In the genomic region with DNA sequence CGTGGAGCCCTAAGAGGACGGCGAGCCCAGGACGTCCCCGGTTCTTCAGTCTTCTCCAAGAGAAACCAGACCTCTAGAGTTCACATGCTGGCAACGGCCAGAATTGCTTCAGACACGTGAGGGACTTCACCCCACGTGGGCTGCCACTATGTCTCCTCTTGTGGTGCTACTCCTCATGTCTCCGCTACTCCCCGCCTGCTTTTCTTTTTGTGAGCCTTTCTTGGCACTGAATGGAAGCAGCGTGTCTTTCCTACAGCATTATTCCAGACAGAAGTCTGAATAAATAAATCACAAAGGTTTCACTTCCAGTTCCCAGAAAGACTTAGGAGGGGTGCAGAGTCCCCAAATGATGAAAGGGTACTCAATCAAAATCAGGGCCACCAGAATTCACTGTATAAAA, we compare ENCODE assay signal across 34 mouse cellular contexts. TPM values are rescaled to one million over a fixed set of nuclear protein-coding genes. Genes with fewer than 3 reads are reported as not detected.
A peak's percentile ranks its signal among the peaks of the same experiment; 100 is the strongest.
DNase-seq lines count a peak whose midpoint lies in the region; ATAC-seq and TF ChIP-seq lines count a peak whose summit lies in the region.
"Had no signal": no experiment of that assay in that cellular context is flagged by ENCODE, and none has a peak within 500 bp of the region (broad histone marks: within the 10 kb centered on the region; RNA-seq: fewer than 3 reads in every experiment).

No protein-coding gene starts in this region.

- H3K9ac ChIP-seq in heart, embryonic 12.5 days, result no peak overlapping the region
- H3K9ac ChIP-seq: forebrain, embryonic 13.5 days; heart, embryonic 15.5 days; liver, embryonic 14.5 days; neural tube, embryonic 15.5 days had no signal

- no peaks in the 10 kb centered on the region for H3K27me3 ChIP-seq in heart, embryonic 12.5 days (replicated peaks)
- H3K27me3 ChIP-seq: CH12.LX; forebrain, embryonic 13.5 days; heart, embryonic 15.5 days; neural tube, embryonic 15.5 days had no signal

- peak overlapping the region; percentile 11; the same call in 1 of the 2 replicates for H3K4me2 ChIP-seq in heart, embryonic 12.5 days
- H3K4me2 ChIP-seq: forebrain, embryonic 13.5 days; heart, embryonic 15.5 days; neural tube, embryonic 15.5 days had no signal

- 85% methylated on average over 11 of the region's 11 CpGs for WGBS in heart, embryonic 12.5 days

- no peaks in the 10 kb centered on the region for H3K9me3 ChIP-seq in heart, embryonic 12.5 days (replicated peaks)
- H3K9me3 ChIP-seq: forebrain, embryonic 13.5 days; heart, embryonic 15.5 days; neural tube, embryonic 15.5 days had no signal

- H3K4me1 ChIP-seq in heart, embryonic 12.5 days (replicated peaks), result peaks cover 10% of the 10 kb centered on the region

- peaks cover 21% of the 10 kb centered on the region for H3K36me3 ChIP-seq in heart, embryonic 12.5 days

- no peak for TF ChIP-seq CTCF in layer of hippocampus, adult 2 months (conservative IDR thresholded peaks at IDR 0.05)

- no peak for ATAC-seq in heart, embryonic 12.5 days (ENCODE audit: insufficient number of reproducible peaks, low FRiP score)
- ATAC-seq: activated CD4-positive, CD25-positive, alpha-beta regulatory T cell, adult 4 months; forebrain, embryonic 13.5 days; intestine, embryonic 16.5 days had no signal

- H3K27ac ChIP-seq in heart, embryonic 12.5 days (ENCODE audit: poor library complexity, severe bottlenecking), result no peak overlapping the region; the same call in 1 of the 2 replicates
- peak overlapping the region; percentile 80 for H3K27ac ChIP-seq in layer of hippocampus, adult 2 months
- H3K27ac ChIP-seq: forebrain, embryonic 13.5 days; heart, adult 2 months; heart, embryonic 15.5 days; kidney, postnatal 0 days; liver, embryonic 14.5 days; macrophage; neural tube, embryonic 15.5 days had no signal

- peak; percentile 38 for DNase-seq in cerebellum, adult 11-12 months
- DNase-seq in cerebellum, postnatal 4 days (ENCODE audit: low spot score in 2 of 2), result no peak
- DNase-seq in heart, postnatal 14 days, result no peak
- no peak for DNase-seq in layer of hippocampus, adult 2 months (ENCODE audit: low spot score in 2 of 2)
- DNase-seq in layer of hippocampus, adult 9-11 months, result no peak
- peak; percentile 43 for DNase-seq in brain, adult 2 months (ENCODE audit: low read depth, low spot score)
- no peak for DNase-seq in right cerebral cortex, postnatal 4 days
- DNase-seq: adrenal gland, adult 8-10 months; cerebellum, postnatal 25 days; gastrocnemius, postnatal 25 days; kidney, adult 8-10 months; kidney, postnatal 4 days; liver; lung, adult 2 months; lung, postnatal 10 days; midbrain, embryonic 14.5 days; right cerebral cortex, postnatal 25 days; spleen, adult 18-20 months; thymus, adult 2 months; thymus, postnatal 36 days had no signal

- H3K4me3 ChIP-seq in heart, embryonic 12.5 days, result no peak overlapping the region
- no peak overlapping the region for H3K4me3 ChIP-seq in layer of hippocampus, adult 2 months
- H3K4me3 ChIP-seq: forebrain, embryonic 13.5 days; heart, adult 2 months; heart, embryonic 15.5 days; neural tube, embryonic 15.5 days had no signal

- intact Hi-C loops in heart, postnatal 14 days (cut with DNase I), result no loop called here

RNA-seq across cellular contexts. Expression of a gene that starts 2.2 kb away (rescaled TPM):
- 4.7 TPM in 2 replicates for polyA plus RNA-seq in heart, embryonic 12.5 days (2016; fragmentation: Nextera tagmentation; extraction: Ambion mirVana)
- 1 to 10 TPM; 4.4 to 4.7 TPM for total RNA-seq in heart, postnatal 14 days (2021)
- 10 to 100 TPM in 1 of 2 experiments, 1 to 10 TPM in 1; 8.3 to 10.6 TPM for total RNA-seq in layer of hippocampus, adult 2 months (2021)

RNA-seq across cellular contexts. Expression of a gene that starts 10.8 kb away (rescaled TPM):
- 0.22 and 0.46 TPM in 2 replicates for polyA plus RNA-seq in heart, embryonic 12.5 days (2016; fragmentation: Nextera tagmentation; extraction: Ambion mirVana)
- under 1 TPM in 1 of 2 experiments, not detected in 1; 0.76 TPM for total RNA-seq in heart, postnatal 14 days (2021)
- total RNA-seq in layer of hippocampus, adult 2 months (2021), result under 1 TPM; 0.49 to 0.93 TPM
- total RNA-seq: ES-E14; gastrocnemius, adult 18-20 months; gastrocnemius, postnatal 25 days had no signal
- polyA plus RNA-seq: C2C12 had no signal

RNA-seq across cellular contexts. Expression of a gene that starts 46.8 kb away (rescaled TPM):
- polyA plus RNA-seq in heart, embryonic 12.5 days (2016; fragmentation: Nextera tagmentation; extraction: Ambion mirVana), result 53.3 and 58.5 TPM in 2 replicates
- total RNA-seq in heart, postnatal 14 days (2021), result 10 to 100 TPM; 51.0 to 55.5 TPM
- total RNA-seq in layer of hippocampus, adult 2 months (2021), result 10 to 100 TPM; 85.4 to 91.3 TPM

Comparison
In these comparisons a context has a peak if more than half of its experiments do, and no peak if none do; other contexts are left out.
1. DNase-seq: peak in cerebellum, adult 11-12 months (single experiment) and brain, adult 2 months (single experiment); none in cerebellum, postnatal 4 days (0 of 2), heart, postnatal 14 days (0 of 2), layer of hippocampus, adult 2 months (0 of 2), layer of hippocampus, adult 9-11 months (single experiment) and right cerebral cortex, postnatal 4 days (single experiment).